Mouse (Mus musculus) ES-E14 (cell line): ENCODE results near the gene Hist1h2ad.

Source experiments
- CHD2 ChIP-seq: IDR thresholded peaks from 2 replicates; pipeline ENCODE4 v1.6.1; 2014; ENCODE audit warnings: mild to moderate bottlenecking, low read depth, low read length, inconsistent platforms
- HCFC1 ChIP-seq: IDR thresholded peaks from 2 replicates; pipeline ENCODE4 v1.6.1; 2012; ENCODE audit warnings: low read length, inconsistent platforms, borderline replicate concordance; ENCODE audit not compliant: insufficient read depth
- ZC3H11A ChIP-seq: IDR thresholded peaks from 2 replicates; pipeline ENCODE4 v1.6.1; 2012; ENCODE audit warnings: low read depth, mild to moderate bottlenecking, inconsistent platforms, low read length, borderline replicate concordance
- ZNF384 ChIP-seq: IDR thresholded peaks from 2 replicates; pipeline ENCODE4 v1.6.1; 2012; ENCODE audit warnings: low read depth, low read length, inconsistent platforms

GRCm38 (mm10) chr13:23586099-23586939 is 12.1 kb downstream of the Hist1h2ad start:
- TF ChIP-seq ZC3H11A = no peak
- no peak for TF ChIP-seq CHD2
- no peak for TF ChIP-seq HCFC1
- TF ChIP-seq ZNF384 = peak; percentile 99
